Mouse (Mus musculus) left cerebral cortex, adult 18-20 months (tissue): ENCODE measurements at regions not wholly inside any gene's neighbourhood (a gene's known extent, or its start where the extent isn't known, plus 50 kb on each side); places are given as distances from the start of the nearest gene placed in this dataset.

ENCODE experiments used
- DNase-seq, 2 experiments: peaks; one replicate each; pipeline ENCODE4 v3.0.0; 2021 to 2022; ENCODE audit warnings: low spot score in 2 of 2, mixed read lengths in 1 of 2

DNA sequence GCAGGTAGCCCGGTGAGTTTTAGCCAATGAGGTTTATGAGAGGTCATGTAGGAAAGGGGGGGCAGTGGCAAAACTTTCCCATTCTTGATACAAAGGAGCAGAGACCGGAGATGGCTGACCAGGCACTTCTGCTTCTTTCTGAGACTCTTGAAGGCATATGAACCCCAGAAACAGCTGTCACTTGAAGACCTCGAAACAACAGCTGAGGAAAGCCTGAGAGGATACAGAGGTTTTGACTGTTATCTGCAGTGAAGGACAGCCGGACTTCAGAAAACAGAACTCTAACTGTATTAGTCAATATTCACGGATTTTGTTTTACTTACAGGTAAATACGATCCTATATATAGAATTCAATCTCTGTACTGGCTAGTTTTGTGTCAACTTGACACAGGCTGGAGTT is 50.0 kb upstream of the Tiparp start:
- DNase-seq = no peak

DNA sequence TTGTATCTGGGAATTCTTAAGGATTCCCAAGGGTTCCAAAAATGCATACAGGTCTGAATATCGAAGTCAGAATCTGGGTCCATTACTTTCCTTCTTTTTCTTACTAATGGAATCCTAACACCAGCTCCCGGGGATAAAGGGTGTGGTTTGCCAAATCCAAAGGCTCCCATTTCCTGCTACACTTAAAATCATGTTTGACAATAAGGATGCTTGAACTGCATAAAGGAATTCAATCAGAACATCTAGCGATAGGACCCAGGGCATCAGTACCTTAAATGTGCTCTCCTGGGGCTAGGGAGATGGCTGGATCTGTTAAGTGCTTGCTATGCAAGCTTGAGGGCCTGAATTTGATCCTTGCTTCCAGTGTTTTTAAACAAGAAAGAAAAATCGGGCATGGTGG is 51.1 kb upstream of the Tiparp start:
- DNase-seq = no peak

DNA sequence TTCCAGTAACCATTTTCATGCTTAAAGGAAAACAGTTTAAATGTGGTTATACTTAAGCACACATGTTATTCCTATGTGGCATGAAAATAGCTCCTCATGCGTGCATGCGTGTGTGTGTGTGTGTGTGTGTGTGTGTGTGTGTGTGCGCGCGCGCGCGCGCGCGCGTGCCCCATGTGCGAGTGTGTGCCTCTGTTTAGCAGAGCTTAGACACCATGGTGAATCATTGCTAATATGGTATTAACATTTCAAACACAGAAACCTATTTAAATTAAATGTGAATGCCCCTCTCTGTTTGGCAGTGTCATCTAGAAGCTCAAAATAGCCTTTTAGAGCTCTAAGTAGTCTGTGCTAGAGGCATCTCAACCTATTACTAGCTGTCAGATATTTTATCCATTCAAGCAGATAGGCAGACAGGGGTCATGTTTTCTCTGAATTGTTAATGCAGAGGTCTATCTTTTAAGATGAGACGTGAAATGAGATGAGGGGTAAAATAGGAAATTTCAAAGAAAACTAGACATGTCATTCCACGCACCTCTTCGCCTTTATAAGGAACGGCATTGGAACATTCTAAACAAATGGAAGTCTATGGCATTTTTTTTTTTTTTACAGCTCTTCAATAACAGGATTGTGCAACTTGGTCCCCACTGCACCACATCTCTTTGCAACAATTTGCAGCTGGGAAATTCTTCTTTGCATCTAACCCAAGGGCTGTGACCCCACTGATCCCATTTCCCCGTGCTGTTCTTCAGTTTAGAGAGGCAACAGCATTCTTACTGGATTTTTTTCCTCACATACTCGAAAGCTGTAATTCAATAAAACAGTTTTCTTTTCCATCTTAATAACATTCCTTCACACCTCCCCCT is 51.9 kb upstream of the Tiparp start:
- DNase-seq = no peak

DNA sequence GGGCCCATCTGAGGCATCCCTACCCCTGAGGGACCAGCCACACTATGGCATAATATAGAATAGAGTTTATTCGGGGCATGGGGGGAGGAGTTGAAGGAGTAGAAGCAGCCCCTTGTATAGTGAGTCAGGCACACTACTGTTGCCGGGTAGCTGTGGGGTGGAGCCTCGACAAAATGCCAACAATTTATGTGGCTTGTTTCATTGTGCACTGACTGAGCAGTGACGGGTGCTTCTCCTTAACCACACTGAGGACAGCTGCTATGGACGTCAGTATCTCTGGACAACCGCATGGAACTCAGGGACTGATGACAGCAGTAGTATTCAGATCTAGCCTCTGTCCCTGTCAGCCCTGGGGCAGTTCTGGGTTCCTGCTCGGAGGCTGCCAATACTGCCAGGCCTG is 53.6 kb upstream of the Tiparp start:
- no peak for DNase-seq

DNA sequence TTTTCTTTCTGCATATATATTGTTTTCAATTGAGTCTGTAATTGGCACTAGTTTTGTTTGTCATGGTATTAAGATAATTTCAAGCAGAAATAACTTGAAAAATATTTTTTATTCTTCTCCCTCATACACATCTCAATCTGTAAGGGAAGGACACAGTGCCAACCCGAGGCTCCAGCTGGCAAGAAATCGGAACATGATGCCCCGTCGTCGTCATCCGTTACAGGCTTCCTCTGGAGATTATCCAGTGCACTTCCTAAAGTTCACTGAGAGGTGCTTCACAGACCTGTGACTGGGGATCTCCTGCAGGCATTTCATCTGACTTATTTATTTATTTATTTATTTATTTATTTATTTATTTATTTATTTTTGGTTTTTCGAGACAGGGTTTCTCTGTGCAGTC is 56.4 kb upstream of the Tiparp start:
- no peak for DNase-seq

DNA sequence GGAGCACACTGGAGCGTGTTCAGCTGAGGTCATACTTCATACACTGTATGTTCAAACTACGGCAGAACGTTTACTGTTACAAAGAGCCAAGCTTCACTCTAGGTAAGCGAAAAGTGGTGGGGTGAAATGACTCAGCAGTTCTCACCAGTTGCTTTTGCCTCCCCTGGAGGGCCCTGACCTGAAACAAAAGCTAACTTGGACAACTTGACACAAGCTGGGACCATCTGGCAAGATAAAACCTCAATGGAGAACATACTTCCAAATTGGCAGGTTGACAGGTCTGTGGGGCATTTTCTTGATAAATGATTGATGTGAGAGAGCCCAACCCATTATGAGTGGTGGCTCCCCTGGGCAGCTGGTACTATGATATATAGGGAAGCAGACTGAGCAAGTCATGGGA is 59.0 kb upstream of the Tiparp start:
- DNase-seq = no peak

DNA sequence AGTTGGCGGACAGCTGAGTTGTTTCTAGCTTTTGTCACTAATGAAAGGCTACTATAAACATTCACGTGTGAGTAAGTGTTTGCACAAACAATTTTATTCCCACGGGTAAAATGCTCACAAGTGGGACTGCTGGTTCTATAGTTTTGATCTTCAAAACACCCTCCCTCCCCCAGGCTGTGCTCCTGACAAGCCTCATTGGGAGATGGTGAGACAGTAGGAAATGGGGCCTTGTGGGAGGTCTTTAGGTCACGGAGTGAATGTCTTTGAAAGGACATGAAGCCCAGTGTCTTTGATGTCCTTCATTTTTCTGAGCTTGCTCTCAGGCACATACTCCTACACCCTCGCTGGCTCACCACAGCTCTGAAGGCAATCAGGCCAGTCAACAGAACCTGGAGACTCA is 63.4 kb upstream of the Tiparp start:
- DNase-seq = no peak

DNA sequence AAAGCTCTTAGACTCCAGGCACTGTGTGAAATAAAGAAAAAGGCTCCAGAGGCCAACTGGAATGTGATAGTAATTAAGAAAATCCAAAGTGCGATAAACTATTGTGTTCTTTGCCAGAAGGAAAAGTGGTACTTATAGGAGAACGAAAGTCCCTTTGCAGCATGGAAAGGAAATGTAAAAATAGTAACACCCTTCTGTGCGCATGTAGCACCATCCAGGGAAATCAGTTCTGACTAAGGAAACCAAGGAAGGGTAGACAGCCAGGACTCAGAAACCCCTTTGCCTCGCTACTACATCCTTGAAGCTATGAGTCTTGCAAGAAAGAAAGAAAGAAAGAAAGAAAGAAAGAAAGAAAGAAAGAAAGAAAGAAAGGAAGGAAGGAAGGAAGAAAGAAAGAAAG is 67.3 kb upstream of the Tiparp start:
- no peak for DNase-seq

DNA sequence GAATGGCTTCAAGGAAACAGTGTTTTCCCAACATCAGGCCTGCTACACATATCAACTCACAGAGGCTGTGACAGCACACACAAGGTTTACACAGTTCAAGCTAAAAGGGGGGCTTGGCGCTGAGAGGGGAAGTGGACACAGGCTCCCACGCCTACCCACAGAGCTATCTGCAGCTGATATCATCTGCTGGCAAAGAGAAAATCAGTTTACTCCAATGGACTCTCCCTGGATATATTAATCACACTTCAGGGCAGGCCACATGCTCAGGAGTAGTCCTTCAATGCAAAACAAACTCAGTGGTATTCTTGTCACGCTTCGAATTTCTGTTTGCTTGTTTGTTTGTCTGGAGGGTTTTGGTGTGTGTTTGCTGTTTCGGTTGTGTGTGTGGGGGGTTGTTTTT is 67.3 kb upstream of the Ssr3 start:
- no peak for DNase-seq

DNA sequence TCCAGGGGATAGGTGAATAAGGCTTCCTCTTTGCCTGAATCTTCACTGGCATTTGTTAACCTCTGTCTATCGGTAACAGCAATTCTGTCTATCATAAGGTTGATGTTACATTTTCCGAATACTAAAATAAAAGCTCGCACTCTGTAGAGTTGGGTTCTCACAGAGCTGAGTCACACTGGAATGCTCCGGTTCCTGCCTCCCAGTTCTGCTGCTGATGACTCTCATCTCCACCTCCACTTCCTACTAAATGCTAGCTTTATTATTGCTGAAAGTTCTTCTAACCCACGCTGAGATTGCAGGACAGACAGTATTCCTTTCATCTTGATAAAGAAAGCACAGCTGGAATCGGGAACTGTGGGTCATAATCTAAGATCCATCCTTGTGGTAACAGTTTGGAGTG is 65.5 kb upstream of the Ssr3 start:
- no peak for DNase-seq

DNA sequence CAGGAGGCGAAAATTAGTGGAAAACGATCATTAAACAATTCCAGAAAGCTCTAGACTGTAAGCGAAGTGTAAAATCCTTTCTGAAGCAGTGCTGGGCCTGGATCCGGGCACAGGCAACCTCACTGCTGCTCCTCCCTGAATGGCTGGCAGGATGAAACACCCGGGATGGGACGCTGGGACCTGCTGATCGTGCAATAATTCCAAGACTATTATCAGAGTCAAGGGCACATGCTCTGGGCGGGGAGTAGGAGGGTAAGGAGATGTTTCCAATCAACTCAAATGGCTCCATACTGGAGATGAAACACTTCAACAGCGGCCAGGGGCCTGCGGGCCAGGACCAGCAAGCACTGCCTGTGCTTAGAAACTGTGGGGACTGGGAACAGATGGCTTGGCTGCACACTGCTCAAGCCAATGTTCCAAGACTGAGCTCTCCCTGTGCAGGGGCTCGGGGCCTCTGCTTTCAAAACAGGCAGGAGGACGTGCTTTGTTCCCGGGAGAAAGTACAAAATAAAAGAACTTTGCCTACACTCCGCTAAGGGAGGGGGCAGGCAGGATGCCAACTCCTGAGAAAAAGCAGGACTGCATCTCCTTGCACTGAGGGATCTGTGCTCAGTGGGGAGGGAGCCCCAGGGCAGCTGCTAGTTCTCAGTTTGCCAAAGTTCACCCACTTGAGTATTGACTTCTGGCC is 63.3 kb upstream of the Ssr3 start:
- peak; percentile 39 to 40 for DNase-seq

DNA sequence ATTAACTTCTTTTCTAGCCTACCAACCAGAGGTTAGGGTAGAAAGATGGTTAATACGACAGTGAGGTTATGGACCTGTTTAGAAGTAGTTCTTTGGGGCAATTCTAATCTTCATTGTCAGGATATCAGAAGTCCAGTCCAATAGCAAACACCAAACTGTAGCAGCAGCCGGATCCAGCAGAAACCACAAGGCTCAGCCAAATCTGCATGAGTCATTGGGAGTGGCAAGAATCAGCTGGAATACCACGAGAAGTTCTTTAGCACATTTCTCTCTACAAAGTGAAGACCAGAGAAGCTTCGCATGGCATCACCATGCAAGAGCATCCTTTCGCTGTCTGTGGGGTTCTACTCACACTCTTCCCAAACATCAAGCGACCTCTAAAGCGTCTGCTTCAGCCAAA is 61.9 kb upstream of the Ssr3 start:
- DNase-seq = no peak

DNA sequence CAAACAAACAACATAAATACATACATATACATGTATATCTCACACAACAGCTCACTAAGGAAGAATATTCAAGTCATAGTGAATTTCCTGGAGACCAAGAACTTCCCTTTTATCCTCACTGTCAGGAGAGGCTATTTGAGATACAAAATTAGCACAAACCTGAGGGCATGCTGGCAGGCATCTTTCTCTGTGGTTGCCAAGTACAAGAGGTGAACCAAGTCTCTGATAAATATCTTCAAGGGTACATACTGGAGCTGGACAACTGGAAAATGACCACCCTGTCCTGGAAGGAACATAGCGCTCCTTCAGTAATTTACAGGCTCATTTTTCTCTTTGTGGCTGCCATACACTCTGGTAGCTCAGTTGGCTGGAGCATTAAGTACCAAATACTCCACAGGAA is 56.8 kb upstream of the Ssr3 start:
- no peak for DNase-seq

DNA sequence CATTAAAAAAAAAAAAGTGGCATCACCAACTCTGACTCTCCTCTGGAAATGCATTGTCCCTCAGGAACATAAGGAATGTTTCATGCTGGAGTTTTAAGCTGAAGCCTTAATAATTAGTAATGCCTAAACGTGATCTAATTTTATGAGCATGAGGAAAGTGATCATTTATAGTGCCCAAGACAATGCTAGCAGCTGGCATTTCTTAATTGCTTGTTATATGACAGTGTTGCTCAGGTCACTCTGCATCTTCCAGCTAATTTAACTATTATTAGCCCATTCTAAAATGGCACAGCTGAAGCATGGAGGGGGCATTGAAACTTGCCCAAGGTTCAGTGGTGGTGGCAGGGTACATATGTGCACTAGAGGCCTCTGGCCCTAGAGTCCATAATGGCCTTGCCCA is 51.3 kb upstream of the Ssr3 start:
- no peak for DNase-seq

DNA sequence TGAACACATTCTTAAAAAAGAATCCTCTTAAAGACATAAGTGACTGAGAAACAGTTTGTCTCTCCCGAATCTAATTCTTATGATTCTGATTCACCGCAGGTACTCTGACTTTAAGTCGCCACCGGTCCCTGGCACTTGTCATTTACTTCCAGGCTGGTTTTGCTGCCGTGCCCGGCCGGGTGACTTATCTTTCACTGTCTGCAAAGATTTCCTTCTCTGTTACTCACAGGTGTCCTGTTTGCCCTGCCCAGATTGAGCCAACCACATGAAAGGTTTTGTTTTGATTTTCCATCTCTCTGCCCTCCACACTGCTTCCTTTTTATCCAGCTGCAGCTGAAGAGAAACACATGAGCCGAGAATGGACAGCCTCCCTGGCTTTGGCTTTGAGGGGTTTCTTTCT is 50.5 kb upstream of the Ssr3 start:
- DNase-seq = no peak

DNA sequence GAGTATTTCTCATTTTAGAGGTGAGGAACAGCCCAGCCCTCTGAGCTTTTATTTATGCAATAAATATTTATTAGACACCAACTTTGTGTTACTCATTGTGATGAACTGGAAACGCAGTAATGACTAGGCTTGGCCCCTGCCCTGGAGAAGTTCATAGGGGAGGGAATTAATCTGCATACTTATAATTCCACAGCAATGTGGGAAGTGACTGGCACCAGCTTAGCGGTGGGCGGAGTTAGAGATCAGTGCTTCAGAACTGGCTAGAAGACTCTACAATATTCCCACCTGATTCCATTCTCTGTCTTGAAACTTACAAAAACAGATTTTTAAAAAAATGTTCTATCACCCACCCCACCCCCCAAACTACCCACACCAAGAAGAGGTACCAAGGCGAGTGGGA is 49.8 kb upstream of the Ssr3 start:
- DNase-seq = no peak
